Mouse (Mus musculus) embryonic fibroblast, embryonic 13.5 days (primary cell): Measurements from ENCODE around the gene Foxp1.

Experiments
- CTCF ChIP-seq: IDR thresholded peaks from 2 replicates; pipeline ENCODE4 v1.5.1; 2011; ENCODE audit warnings: mild to moderate bottlenecking, control low read depth, low read length, moderate library complexity, borderline replicate concordance; ENCODE audit not compliant: insufficient read depth
- POLR2A ChIP-seq: IDR thresholded peaks from 2 replicates; pipeline ENCODE4 v1.6.1; 2011; ENCODE audit warnings: low read depth, mild to moderate bottlenecking, control low read depth, low read length, moderate library complexity

GRCm38 (mm10) chr6:99171281-99171825, 351.2 kb downstream of the Foxp1 start:
- TF ChIP-seq CTCF = no peak
- no peak for TF ChIP-seq POLR2A
